Mouse (Mus musculus): ENCODE measurements around the gene Aarsd1. TPM values are rescaled to one million over a fixed set of nuclear protein-coding genes. Genes with fewer than 3 reads are reported as not detected.

Gene Aarsd1
- polyA plus RNA-seq, 1 experiment: 20.2 TPM

DNA sequence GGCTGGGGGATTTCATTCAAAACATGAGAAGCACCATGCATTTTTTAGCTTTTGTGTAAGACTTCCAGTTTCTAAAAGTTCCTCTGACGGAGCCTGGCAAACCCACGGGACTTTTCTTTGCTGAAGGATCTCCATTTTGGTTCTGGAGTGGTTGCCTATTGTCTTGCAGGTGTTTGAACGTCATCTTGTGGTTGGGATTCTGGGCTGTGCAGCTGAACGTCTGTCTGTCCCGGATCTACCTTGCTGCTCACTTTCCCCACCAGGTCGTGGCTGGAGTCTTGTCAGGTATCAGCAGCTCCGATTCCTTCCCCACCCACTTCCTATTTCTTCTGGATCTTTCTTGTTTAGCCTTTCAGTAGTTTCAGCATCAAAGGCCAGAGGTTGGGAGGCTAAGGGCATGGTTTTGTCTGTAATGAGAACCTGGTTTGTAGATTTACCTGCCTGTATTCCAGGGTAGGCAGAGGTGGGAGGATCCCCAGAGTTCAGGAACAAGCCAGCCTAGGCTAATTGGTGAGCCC, 42.9 kb downstream of the Aarsd1 start:
- H3K4me3 ChIP-seq (ENCODE audit: insufficient read depth, low read depth, low read length): no peak overlapping the region
- no peak overlapping the region for H3K27ac ChIP-seq (replicated peaks; ENCODE audit: low read depth, low read length)
- H3K4me1 ChIP-seq (ENCODE audit: control insufficient read depth, insufficient read depth, insufficient read length, low read length): 0 out of 2 replicates have a peak, but pooled peaks cover under 1% of the 10 kb centered on the region

GRCm38 (mm10) chr11:101370141-101370540, 47.3 kb downstream of the Aarsd1 start:
- no peak overlapping the region for H3K27ac ChIP-seq (replicated peaks; ENCODE audit: low read depth, low read length)
- H3K4me3 ChIP-seq (ENCODE audit: insufficient read depth, low read depth, low read length): no peak overlapping the region
- H3K4me1 ChIP-seq (ENCODE audit: control insufficient read depth, insufficient read depth, insufficient read length, low read length): no peaks in the 10 kb centered on the region

DNA sequence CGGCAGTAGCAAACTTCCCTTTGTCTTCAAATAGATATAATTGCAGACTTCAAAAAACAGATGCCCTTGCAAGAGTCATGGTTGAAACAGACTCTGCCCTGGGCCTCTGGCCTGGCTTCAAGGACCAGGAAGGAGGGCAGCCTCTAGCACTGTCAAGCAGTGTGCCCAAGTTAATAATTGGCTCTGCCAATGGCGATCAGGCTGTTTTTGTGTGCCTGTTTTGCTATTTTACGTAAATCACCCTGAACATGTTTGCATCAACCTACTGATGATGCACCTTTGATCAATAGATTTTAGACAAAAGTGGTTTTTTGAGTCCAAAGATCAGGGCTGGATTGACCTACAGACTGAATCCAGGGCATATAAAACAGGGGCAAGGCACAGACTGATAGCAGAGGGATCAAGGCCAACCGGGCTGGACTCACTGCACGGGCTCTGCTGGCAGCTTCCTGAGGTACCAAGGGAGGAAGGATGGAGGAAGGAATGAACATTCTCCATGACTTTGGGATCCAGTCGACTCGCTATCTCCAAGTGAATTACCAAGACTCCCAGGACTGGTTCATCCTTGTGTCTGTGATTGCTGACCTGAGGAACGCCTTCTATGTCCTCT, 50.0 kb downstream of the Aarsd1 start, which contains the start of gene G6pc:
Gene G6pc (plus strand): TSS at position 236 of the 610 bp plus-strand sequence.
- Histone ChIP-seq H3K4me3 (ENCODE audit: insufficient read depth, low read depth, low read length) (no peak within 1 kb of the TSS), H3K27ac (replicated peaks; ENCODE audit: low read depth, low read length) (no peak within 1 kb of the TSS), H3K4me1 (ENCODE audit: control insufficient read depth, insufficient read depth, insufficient read length, low read length) (0 out of 2 replicates have a peak, but pooled peaks cover 3% of the 10 kb centered on the region)

DNA sequence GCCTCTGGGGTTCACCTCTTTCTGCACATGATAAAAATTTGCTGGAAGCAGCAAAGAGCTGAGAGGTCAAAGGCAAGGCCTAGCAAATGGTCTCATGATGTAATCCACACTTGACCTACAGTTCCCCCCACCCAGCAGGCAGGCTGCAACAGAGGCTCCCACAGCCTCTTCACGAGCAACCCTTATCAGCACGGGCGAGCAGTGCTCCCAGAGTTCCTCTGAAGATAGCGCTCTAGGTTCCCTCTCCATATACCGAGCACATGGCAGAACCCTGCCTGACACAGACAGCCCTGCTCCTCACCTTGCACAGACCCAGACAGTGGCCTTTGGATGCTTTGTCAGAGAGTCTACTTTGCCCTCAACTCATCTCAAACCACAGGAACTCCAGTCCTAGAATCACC, 52.9 kb downstream of the Aarsd1 start:
- peak overlapping the region; percentile 19 for H3K27ac ChIP-seq (replicated peaks; ENCODE audit: low read depth, low read length)
- no peak overlapping the region for H3K4me3 ChIP-seq (ENCODE audit: insufficient read depth, low read depth, low read length)

DNA sequence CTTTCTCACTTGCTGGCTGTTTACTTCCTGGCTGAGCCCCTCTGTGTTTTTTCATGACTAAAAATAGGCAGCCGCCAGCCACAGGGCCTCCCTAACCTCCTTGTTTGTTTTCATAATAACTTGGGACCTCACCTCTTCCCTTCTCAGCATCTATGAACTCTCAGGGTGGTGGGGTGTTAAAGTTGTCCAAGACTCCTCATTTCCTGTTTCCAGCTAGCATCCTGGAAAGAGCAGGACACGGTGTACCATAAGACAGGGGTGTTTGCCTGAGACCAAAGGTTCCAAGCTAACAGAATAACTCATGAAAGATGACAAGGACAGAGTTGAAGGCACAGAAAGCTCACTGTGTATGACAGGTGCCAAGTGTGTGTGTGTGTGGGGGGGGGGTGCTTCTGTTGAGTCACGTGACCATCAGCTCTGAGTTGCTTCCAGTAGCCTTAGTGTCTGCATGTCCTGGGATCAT, 56.7 kb downstream of the Aarsd1 start:
- no peak overlapping the region for H3K4me3 ChIP-seq (ENCODE audit: insufficient read depth, low read depth, low read length)
- H3K27ac ChIP-seq (replicated peaks; ENCODE audit: low read depth, low read length): peak overlapping the region; percentile 49
- peaks cover 16% of the 10 kb centered on the region; the same call in 1 of the 2 replicates for H3K4me1 ChIP-seq (ENCODE audit: control insufficient read depth, insufficient read depth, insufficient read length, low read length)

More for the DNA sequence above, 52.9 kb downstream of the Aarsd1 start:
- peaks cover 16% of the 10 kb centered on the region; the same call in 1 of the 2 replicates for H3K4me1 ChIP-seq (ENCODE audit: control insufficient read depth, insufficient read depth, insufficient read length, low read length)

- H3K27ac ChIP-seq (replicated peaks; ENCODE audit: low read depth, low read length): peak overlapping the region; percentile 49
- H3K4me1 ChIP-seq (ENCODE audit: control insufficient read depth, insufficient read depth, insufficient read length, low read length): peaks cover 16% of the 10 kb centered on the region; the same call in 1 of the 2 replicates
- H3K4me3 ChIP-seq (ENCODE audit: insufficient read depth, low read depth, low read length): no peak overlapping the region
Observed at GRCm38 (mm10) chr11:101359776-101360175, 57.6 kb downstream of the Aarsd1 start.

- no peak overlapping the region for H3K4me3 ChIP-seq (ENCODE audit: insufficient read depth, low read depth, low read length)
- peaks cover 13% of the 10 kb centered on the region; the same call in 1 of the 2 replicates for H3K4me1 ChIP-seq (ENCODE audit: control insufficient read depth, insufficient read depth, insufficient read length, low read length)
- H3K27ac ChIP-seq (replicated peaks; ENCODE audit: low read depth, low read length): no peak overlapping the region
Observed at GRCm38 (mm10) chr11:101357505-101358182, 59.8 kb downstream of the Aarsd1 start.

Other genes with a start within 250 kb of the Aarsd1 start
- gene Cntnap1, start 247.1 kb downstream of the Aarsd1 start, polyA plus RNA-seq (2012; ENCODE audit: insufficient read depth, insufficient read length, missing spikeins): 7.2 and 11.2 TPM in 2 replicates
- 21.8 and 33.6 TPM in 2 replicates for gene Plekhh3, start 246.3 kb downstream of the Aarsd1 start, polyA plus RNA-seq (2012; ENCODE audit: insufficient read depth, insufficient read length, missing spikeins)
- 1.2 TPM in 1 of 2 replicates, not detected in the other for gene Ccr10, start 242.2 kb downstream of the Aarsd1 start, polyA plus RNA-seq (2012; ENCODE audit: insufficient read depth, insufficient read length, missing spikeins)
- gene Ezh1, start 191.2 kb downstream of the Aarsd1 start, polyA plus RNA-seq (2012; ENCODE audit: insufficient read depth, insufficient read length, missing spikeins): 13.3 and 20.7 TPM in 2 replicates
- gene Ramp2, start 171.6 kb downstream of the Aarsd1 start, polyA plus RNA-seq (2012; ENCODE audit: insufficient read depth, insufficient read length, missing spikeins): 20.0 and 27.6 TPM in 2 replicates
- gene Vps25, start 163.9 kb downstream of the Aarsd1 start, polyA plus RNA-seq (2012; ENCODE audit: insufficient read depth, insufficient read length, missing spikeins): 109 and 141 TPM in 2 replicates
- gene Wnk4, start 157.0 kb downstream of the Aarsd1 start, polyA plus RNA-seq (2012; ENCODE audit: insufficient read depth, insufficient read length, missing spikeins): not detected in 2 replicates
- gene Cntd1, start 138.6 kb downstream of the Aarsd1 start, polyA plus RNA-seq (2012; ENCODE audit: insufficient read depth, insufficient read length, missing spikeins): 0.75 and 0.79 TPM in 2 replicates
- 134 and 144 TPM in 2 replicates for gene Coa3, start 138.5 kb downstream of the Aarsd1 start, polyA plus RNA-seq (2012; ENCODE audit: insufficient read depth, insufficient read length, missing spikeins)
- gene Becn1, start 115.3 kb downstream of the Aarsd1 start, polyA plus RNA-seq (2012; ENCODE audit: insufficient read depth, insufficient read length, missing spikeins): 38.3 and 48.7 TPM in 2 replicates
- 58.0 and 79.6 TPM in 2 replicates for gene Psme3, start 101.4 kb downstream of the Aarsd1 start, polyA plus RNA-seq (2012; ENCODE audit: insufficient read depth, insufficient read length, missing spikeins)
- gene Aoc2, start 92.6 kb downstream of the Aarsd1 start, polyA plus RNA-seq (2012; ENCODE audit: insufficient read depth, insufficient read length, missing spikeins): 0.55 TPM in 1 of 2 replicates, not detected in the other
- gene Aoc3, start 87.0 kb downstream of the Aarsd1 start, polyA plus RNA-seq (2012; ENCODE audit: insufficient read depth, insufficient read length, missing spikeins): 156 and 209 TPM in 2 replicates
- not detected in 2 replicates for gene G6pc, start 50.1 kb downstream of the Aarsd1 start, polyA plus RNA-seq (2012; ENCODE audit: insufficient read depth, insufficient read length, missing spikeins)
- gene Gm27029, start 7.2 kb upstream of the Aarsd1 start, polyA plus RNA-seq (2012; ENCODE audit: insufficient read depth, insufficient read length, missing spikeins): 7.1 and 9.8 TPM in 2 replicates
- gene Rundc1, start 7.5 kb upstream of the Aarsd1 start, polyA plus RNA-seq (2012; ENCODE audit: insufficient read depth, insufficient read length, missing spikeins): 5.6 and 5.8 TPM in 2 replicates
- gene Ptges3l, start 7.7 kb upstream of the Aarsd1 start, polyA plus RNA-seq (2012; ENCODE audit: insufficient read depth, insufficient read length, missing spikeins): 3.8 and 4.2 TPM in 2 replicates
- 376 and 386 TPM in 2 replicates for gene Rpl27, start 24.7 kb upstream of the Aarsd1 start, polyA plus RNA-seq (2012; ENCODE audit: insufficient read depth, insufficient read length, missing spikeins)
- gene Ifi35, start 30.8 kb upstream of the Aarsd1 start, polyA plus RNA-seq (2012; ENCODE audit: insufficient read depth, insufficient read length, missing spikeins): 14.8 and 19.7 TPM in 2 replicates
- gene Rnd2, start 47.4 kb upstream of the Aarsd1 start, polyA plus RNA-seq (2012; ENCODE audit: insufficient read depth, insufficient read length, missing spikeins): 3.7 and 3.8 TPM in 2 replicates
- 16.0 and 22.4 TPM in 2 replicates for gene Vat1, start 48.6 kb upstream of the Aarsd1 start, polyA plus RNA-seq (2012; ENCODE audit: insufficient read depth, insufficient read length, missing spikeins)
- gene Brca1, start 134.3 kb upstream of the Aarsd1 start, polyA plus RNA-seq (2012; ENCODE audit: insufficient read depth, insufficient read length, missing spikeins): 0.48 TPM in 1 of 2 replicates, not detected in the other
- 125 and 139 TPM in 2 replicates for gene Nbr1, start 134.5 kb upstream of the Aarsd1 start, polyA plus RNA-seq (2012; ENCODE audit: insufficient read depth, insufficient read length, missing spikeins)
- 31.8 and 39.5 TPM in 2 replicates for gene Tmem106a, start 164.6 kb upstream of the Aarsd1 start, polyA plus RNA-seq (2012; ENCODE audit: insufficient read depth, insufficient read length, missing spikeins)
- gene Gm11634, start 181.6 kb upstream of the Aarsd1 start, polyA plus RNA-seq (2012; ENCODE audit: insufficient read depth, insufficient read length, missing spikeins): not detected in 2 replicates
- gene Rdm1, start 209.6 kb upstream of the Aarsd1 start, polyA plus RNA-seq (2012; ENCODE audit: insufficient read depth, insufficient read length, missing spikeins): 27.0 and 33.3 TPM in 2 replicates
- 3.5 and 3.8 TPM in 2 replicates for gene Arl4d, start 247.9 kb upstream of the Aarsd1 start, polyA plus RNA-seq (2012; ENCODE audit: insufficient read depth, insufficient read length, missing spikeins)

All from brown adipose tissue, adult 24 weeks (tissue).